Mouse (Mus musculus): Measurements from ENCODE around the gene Gabrg2. TPM values are rescaled to one million over a fixed set of nuclear protein-coding genes. Genes with fewer than 3 reads are reported as not detected.
A peak's percentile ranks its signal among the peaks of the same experiment; 100 is the strongest.

The Gabrg2 gene
- polyA plus RNA-seq (2012; rRNA removed) = 100.0 and 112 TPM in 2 replicates

DNA sequence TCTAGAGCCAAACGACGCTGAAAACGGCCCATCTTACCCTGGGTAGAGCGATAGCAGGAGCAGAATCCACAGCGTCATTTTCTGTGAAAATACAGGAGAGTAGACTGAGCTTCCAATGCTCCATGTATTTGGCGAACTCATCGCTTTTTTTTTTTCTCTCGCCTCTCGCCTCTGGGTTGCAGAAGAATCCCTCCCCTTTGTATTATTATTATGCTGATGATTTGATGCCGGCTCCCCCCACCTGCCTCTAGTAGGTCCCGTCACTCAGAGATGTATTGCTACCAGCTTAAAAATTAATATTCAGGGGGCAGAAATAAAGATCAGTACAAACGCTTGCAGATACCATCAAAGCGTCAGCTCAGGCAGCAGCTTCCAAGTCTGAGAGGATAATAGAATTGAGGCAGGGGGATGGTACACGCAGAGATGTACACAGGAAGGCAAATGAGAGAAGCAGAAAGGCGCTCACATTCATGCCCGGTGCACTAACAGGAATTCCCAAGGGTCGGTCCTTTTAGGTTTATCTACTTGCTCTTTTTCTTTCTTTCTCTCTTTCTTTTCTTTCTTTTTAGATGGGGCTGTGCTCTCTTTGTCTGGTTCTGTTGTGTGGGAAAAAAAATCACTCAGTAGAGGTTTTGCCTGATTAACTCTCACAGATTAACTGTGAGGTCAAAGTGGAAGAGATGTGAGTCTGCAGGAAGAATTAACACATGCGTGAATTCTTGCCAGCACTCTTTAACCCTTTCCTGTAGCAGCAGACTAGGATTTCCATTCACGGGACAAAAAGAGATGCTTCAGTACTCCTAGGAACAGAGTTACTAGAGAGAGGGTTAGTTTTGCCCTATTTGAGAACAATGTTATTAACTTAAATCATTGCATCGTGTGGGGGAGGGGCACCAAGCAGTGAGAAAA, at the start of gene Gabrg2:
Gene Gabrg2, minus strand, starts transcription at position 668 of the 909 bp plus-strand sequence.
- peak; percentile 28 to 64 for DNase-seq (ENCODE audit: extremely low spot score in 1 of 2, low spot score in 1 of 2)

- DNase-seq (ENCODE audit: extremely low spot score in 1 of 2, low spot score in 1 of 2) = peak in 1 of 2 experiments; percentile 33
Measured at GRCm38 (mm10) chr11:42048201-42048600, 47.5 kb upstream of the Gabrg2 start.

GRCm38 (mm10) chr11:41999468-41999881, 1.2 kb downstream of the Gabrg2 start:
- peak; percentile 29 to 46 for DNase-seq (ENCODE audit: extremely low spot score in 1 of 2, low spot score in 1 of 2)

GRCm38 (mm10) chr11:41980152-41980551, 20.5 kb downstream of the Gabrg2 start:
- peak in 1 of 2 experiments; percentile 40 for DNase-seq (ENCODE audit: extremely low spot score in 1 of 2, low spot score in 1 of 2)

DNA sequence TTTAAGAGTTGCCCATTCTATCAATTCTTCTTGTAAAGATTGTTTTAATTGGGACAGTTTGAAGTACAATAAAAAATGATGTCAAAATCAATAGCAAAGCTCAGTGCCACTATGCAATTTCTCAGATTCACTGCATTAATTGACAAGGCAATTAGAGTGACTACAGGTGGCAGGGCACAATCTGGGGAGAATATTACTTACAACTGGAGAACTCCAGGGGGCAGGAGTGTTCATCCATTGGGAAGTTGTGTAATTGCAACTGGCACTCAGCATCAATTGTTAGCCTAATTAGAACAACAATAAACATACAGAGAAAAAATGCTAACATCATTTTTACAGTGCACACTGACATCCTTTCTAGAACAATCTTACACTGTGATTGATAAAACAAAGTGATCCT, 32.1 kb downstream of the Gabrg2 start:
- no peak for DNase-seq (ENCODE audit: extremely low spot score in 1 of 2, low spot score in 1 of 2)

DNA sequence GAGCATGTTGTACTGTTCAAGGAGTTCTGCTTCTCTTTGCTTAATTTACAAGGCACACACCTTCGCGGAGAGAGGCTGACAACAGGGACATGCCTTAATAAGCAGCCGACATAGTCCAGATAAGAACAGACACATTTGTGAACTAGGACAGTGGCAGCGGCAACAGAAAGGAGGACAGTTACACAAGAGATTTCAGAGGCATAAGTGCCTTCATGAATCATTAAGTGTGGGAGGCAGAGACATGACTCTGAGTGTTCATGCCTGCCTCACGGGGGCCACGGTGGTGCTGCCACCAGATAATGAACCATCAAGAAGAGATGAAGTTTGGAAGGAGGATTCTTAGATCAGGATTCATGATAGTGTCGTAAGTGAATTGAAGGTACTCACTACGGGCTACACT, 38.0 kb downstream of the Gabrg2 start:
- peak; percentile 32 to 53 for DNase-seq (ENCODE audit: extremely low spot score in 1 of 2, low spot score in 1 of 2)

DNA sequence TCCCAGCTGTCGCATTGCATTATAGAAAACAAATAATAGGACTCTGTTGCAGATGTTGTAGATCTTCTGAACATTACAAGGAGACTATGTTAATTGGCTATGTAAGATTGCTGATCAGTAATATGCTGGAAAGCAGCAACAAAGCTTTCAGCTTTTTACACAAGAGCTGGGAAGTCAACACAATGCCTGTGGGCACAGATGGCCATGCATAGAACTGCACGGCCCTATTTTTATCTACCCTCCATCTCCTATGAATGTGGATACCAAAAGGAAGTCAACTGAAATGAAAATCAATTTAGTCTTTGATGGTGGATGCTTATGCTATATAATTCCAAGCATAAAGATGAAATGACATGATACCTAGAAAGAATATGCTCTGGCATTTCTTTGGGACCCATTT, 47.1 kb downstream of the Gabrg2 start:
- no peak for DNase-seq (ENCODE audit: extremely low spot score in 1 of 2, low spot score in 1 of 2)

DNA sequence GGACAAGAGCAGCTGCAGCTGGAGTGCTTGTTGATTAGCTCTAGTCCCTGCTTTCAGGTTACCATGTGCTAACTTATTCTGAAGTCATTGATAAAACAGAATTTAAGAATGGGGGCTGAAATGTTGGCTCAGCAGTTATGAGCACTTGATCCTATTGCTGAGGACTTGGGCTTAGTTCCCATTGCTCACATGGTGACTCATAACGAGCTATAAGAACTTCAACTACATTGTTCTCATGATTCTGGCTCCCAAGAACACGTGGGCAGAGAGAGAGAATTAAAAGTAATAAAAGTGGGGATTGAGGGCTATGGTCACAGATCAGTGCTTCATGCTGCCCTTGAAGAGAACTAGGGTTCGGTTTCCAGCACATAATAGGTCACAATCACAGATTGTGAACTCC, 48.8 kb downstream of the Gabrg2 start:
- DNase-seq (ENCODE audit: extremely low spot score in 1 of 2, low spot score in 1 of 2) = no peak

DNA sequence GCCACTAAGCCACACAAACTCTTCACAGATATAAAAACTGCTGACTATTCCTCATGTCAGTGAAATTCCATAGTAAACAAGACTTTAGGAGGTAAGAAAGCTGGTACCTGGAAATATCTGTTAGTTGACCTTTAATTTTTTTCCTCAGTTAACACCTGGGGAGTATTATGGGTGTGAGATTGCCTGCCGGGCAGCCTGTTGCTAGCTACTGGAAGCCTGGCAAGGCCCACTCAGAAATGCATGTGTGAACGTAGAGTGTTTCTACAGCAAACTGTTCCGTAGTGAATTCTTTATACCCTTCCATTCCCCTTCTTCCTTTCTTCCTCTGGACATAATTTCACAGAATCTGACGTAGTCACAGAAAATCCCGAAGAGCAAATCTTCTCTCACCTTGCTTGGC, 55.2 kb downstream of the Gabrg2 start:
- no peak for DNase-seq (ENCODE audit: extremely low spot score in 1 of 2, low spot score in 1 of 2)

DNA sequence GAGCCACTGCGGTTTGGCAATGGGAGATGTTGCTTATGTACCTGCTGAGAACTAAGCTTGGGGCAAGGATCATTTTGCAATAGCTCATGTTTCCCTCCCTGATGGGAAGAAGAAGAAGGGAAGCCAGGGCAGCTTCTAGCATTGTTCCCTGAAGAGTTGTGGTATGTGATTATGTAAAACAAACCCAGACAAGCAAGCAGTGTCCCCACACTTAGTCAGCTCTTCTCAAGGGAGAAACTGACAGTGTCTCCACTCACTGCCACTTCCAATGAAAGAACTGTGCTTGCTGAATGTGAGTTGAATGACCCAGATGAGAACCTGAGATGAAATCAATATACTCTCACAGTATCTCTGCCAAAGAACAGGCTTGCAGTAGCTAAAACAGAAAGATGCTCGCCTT, 62.7 kb downstream of the Gabrg2 start:
- DNase-seq (ENCODE audit: extremely low spot score in 1 of 2, low spot score in 1 of 2) = no peak

DNA sequence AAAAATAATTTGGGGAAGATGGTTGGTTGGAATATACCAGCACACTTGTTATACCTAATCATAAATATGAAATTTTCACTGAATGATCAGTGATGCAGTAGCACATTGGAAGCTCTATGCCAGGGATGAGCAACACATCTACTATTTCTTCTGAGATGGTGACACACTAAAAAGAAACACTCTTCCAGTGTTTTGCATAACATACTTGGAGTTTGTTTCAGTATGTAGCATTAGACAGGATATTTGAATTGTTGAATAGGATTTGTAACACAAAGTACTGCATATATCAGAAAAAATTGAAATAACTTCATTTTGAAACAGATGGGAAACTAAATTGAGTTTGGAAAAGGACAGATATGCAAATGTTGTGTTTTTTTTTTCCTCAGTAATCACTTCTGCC, 81.8 kb downstream of the Gabrg2 start:
- DNase-seq (ENCODE audit: extremely low spot score in 1 of 2, low spot score in 1 of 2) = no peak

- no peak for DNase-seq (ENCODE audit: extremely low spot score in 1 of 2, low spot score in 1 of 2)
Measured at GRCm38 (mm10) chr11:41914066-41914465, 86.6 kb downstream of the Gabrg2 start.

GRCm38 (mm10) chr11:41903661-41904060, 97.0 kb downstream of the Gabrg2 start:
- no peak for DNase-seq (ENCODE audit: extremely low spot score in 1 of 2, low spot score in 1 of 2)

Other genes starting within 250 kb of the Gabrg2 start
- 113 and 124 TPM in 2 replicates for gene Gabra1, start 182.1 kb upstream of the Gabrg2 start, polyA plus RNA-seq (2012; rRNA removed)